Mouse (Mus musculus): ENCODE results near the gene Cavin3. TPM values are rescaled to one million over a fixed set of nuclear protein-coding genes. Genes with fewer than 3 reads are reported as not detected.

Cavin3 gene
- polyA plus RNA-seq, 1 experiment from 2014 or later: 96.7 TPM

DNA sequence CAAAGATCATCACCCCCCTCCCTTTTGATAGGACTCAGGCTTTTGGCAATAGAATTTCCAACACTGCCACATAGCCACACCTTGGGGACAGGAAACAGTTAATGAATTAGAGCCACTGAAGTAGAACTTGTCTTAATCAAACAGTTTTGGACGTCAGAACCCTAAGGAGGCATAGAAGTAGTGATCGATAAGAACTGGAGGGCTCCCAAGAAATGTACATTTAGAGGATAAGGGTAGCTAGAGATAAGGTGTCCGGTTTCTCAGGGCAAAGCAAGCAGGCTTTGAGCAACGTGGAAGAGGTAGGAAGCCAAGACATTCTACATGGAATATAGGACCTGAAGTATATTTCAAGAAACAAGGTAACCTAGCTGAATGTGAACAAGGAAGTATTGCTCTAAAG lies 40.7 kb downstream of the Cavin3 start:
- WGBS: 54% methylated on average over 4 of the region's 4 CpGs
- Histone ChIP-seq H3K36me3 (ENCODE audit: control insufficient read depth, insufficient read depth, low read length) (no peaks in the 10 kb centered on the region), H3K9me3 (ENCODE audit: control insufficient read depth, low read length) (no peaks in the 10 kb centered on the region), H3K4me1 (replicated peaks; ENCODE audit: control insufficient read depth, insufficient read depth, low read length) (no peaks in the 10 kb centered on the region), H3K9ac (ENCODE audit: low read length) (no peak overlapping the region), H3K27ac (ENCODE audit: low read depth) (no peak overlapping the region), H3K4me2 (ENCODE audit: low read length) (no peak overlapping the region), H3K27me3 (replicated peaks; ENCODE audit: control insufficient read depth, insufficient read depth, low read length) (no peaks in the 10 kb centered on the region), H3K4me3 (ENCODE audit: low read depth, low read length) (no peak overlapping the region)
- DNase-seq (ENCODE audit: low spot score) (no peak), ATAC-seq (replicated peaks; ENCODE audit: low FRiP score, low TSS enrichment, low read depth) (no peak)

DNA sequence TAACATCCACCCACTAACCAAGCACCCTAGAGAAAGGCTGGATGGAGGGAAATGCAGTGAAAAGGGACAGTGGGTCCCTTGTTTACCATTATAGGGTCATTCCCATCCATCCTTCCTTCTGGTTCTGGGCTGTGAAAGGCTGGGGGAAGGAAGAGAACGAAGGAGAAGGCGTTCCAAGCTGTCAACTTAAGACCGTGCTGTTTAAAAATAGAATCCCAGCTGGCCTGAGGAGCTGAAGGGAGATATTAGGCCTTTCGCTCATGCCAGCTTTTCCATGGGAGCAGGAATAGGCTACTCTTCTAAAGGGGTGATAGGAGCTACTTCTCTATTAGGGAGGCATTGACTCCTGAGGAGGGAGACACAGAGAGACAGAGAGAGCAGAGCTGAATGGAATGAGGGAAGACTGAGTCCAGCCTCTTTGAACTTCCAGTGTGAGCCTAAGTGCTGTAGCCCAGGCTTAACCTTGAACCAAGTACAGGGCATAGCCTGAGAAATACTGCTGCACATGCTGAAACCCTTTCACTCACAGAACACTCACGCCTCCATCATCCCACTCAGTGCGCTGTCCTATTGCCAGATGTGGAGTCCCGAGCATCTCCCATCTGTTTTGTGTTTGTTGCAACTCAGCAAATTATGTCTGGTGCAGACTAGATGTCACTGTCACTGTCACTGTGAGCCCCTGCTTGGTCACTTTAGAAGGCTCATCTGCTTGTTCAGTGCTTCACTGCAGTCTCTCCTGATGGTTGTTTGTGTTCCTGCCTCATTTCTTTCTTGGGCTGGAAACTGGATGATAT lies 43.9 kb downstream of the Cavin3 start:
- DNase-seq (ENCODE audit: low spot score) (no peak), ATAC-seq (replicated peaks; ENCODE audit: low FRiP score, low TSS enrichment, low read depth) (no peak)
- Histone ChIP-seq H3K36me3 (ENCODE audit: control insufficient read depth, insufficient read depth, low read length) (no peaks in the 10 kb centered on the region), H3K9ac (ENCODE audit: low read length) (no peak overlapping the region), H3K27ac (ENCODE audit: low read depth) (no peak overlapping the region), H3K4me2 (ENCODE audit: low read length) (no peak overlapping the region), H3K9me3 (ENCODE audit: control insufficient read depth, low read length) (no peaks in the 10 kb centered on the region), H3K4me3 (ENCODE audit: low read depth, low read length) (no peak overlapping the region), H3K27me3 (replicated peaks; ENCODE audit: control insufficient read depth, insufficient read depth, low read length) (no peaks in the 10 kb centered on the region), H3K4me1 (replicated peaks; ENCODE audit: control insufficient read depth, insufficient read depth, low read length) (no peaks in the 10 kb centered on the region)
- WGBS: 54% methylated on average over 7 of the region's 7 CpGs

DNA sequence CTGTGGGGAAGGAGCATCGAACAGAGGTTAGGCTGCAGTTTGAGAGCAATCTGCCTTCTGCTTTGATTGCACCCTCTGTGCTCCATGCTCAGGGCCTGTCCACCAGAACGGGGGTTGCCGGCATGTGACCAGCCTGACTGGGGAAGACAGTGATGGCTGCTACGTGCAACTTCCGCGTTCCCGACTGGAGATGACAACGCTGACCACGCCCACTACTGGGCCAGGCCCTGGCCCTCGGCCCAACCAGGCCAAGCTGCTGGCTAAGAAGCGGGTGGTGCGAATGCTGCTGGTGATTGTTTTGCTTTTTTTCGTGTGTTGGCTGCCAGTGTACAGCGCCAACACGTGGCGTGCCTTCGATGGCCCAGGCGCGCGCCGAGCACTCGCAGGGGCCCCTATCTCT lies 47.3 kb downstream of the Cavin3 start:
- H3K4me1 ChIP-seq (replicated peaks; ENCODE audit: control insufficient read depth, insufficient read depth, low read length): no peaks in the 10 kb centered on the region
- DNase-seq (ENCODE audit: low spot score) (no peak), ATAC-seq (replicated peaks; ENCODE audit: low FRiP score, low TSS enrichment, low read depth) (no peak)
- H3K9me3 ChIP-seq (ENCODE audit: control insufficient read depth, low read length): no peaks in the 10 kb centered on the region
- no peak overlapping the region for H3K4me2 ChIP-seq (ENCODE audit: low read length)
- no peaks in the 10 kb centered on the region for H3K27me3 ChIP-seq (replicated peaks; ENCODE audit: control insufficient read depth, insufficient read depth, low read length)
- H3K36me3 ChIP-seq (ENCODE audit: control insufficient read depth, insufficient read depth, low read length): no peaks in the 10 kb centered on the region
- WGBS: 76% methylated on average over 22 of the region's 22 CpGs
- H3K4me3 ChIP-seq (ENCODE audit: low read depth, low read length): no peak overlapping the region
- H3K27ac ChIP-seq (ENCODE audit: low read depth): no peak overlapping the region
- H3K9ac ChIP-seq (ENCODE audit: low read length): no peak overlapping the region

DNA sequence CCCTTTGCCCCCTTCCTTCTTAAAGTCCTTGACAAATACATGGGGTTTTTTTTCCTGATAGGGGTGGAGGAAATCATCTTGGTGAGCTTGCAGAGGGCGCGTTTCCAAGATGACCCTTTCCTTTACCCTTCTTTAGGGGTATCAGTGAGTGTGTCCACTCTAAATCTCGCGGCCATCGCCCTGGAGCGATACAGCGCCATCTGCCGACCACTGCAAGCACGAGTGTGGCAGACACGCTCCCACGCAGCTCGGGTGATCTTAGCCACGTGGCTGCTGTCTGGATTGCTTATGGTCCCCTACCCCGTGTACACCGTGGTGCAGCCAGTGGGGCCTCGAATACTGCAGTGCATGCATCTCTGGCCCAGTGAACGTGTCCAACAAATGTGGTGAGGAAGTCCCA lies 48.2 kb downstream of the Cavin3 start:
- no peak overlapping the region for H3K4me2 ChIP-seq (ENCODE audit: low read length)
- no peaks in the 10 kb centered on the region for H3K4me1 ChIP-seq (replicated peaks; ENCODE audit: control insufficient read depth, insufficient read depth, low read length)
- H3K9ac ChIP-seq (ENCODE audit: low read length): no peak overlapping the region
- H3K36me3 ChIP-seq (ENCODE audit: control insufficient read depth, insufficient read depth, low read length): no peaks in the 10 kb centered on the region
- ATAC-seq (replicated peaks; ENCODE audit: low FRiP score, low TSS enrichment, low read depth) (no peak), DNase-seq (ENCODE audit: low spot score) (no peak)
- H3K27ac ChIP-seq (ENCODE audit: low read depth): no peak overlapping the region
- WGBS: 78% methylated on average over 17 of the region's 17 CpGs
- H3K4me3 ChIP-seq (ENCODE audit: low read depth, low read length): no peak overlapping the region
- H3K27me3 ChIP-seq (replicated peaks; ENCODE audit: control insufficient read depth, insufficient read depth, low read length): no peaks in the 10 kb centered on the region
- H3K9me3 ChIP-seq (ENCODE audit: control insufficient read depth, low read length): no peaks in the 10 kb centered on the region

DNA sequence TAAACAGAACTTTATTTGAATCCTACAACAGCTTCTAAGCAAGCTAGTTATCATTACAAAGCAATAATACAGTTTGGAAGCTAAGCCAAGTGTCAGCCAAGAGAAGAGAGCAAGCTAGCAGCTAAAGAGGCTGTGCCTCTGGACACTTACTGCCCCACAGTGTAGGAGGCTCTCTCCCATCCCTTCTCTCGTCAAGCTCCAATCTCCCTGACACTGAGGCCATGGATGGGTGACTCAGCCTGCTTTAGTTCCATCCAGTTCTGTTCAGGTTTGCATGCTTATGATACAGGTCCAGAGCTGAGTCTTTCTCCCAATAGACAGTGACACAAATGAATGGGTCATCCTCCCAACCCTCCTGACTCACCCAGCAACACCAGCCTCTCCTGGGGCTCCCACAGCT lies 50.0 kb downstream of the Cavin3 start:
- Histone ChIP-seq H3K9ac (ENCODE audit: low read length) (no peak overlapping the region), H3K9me3 (ENCODE audit: control insufficient read depth, low read length) (no peaks in the 10 kb centered on the region), H3K4me3 (ENCODE audit: low read depth, low read length) (no peak overlapping the region), H3K27ac (ENCODE audit: low read depth) (no peak overlapping the region), H3K4me2 (ENCODE audit: low read length) (no peak overlapping the region), H3K27me3 (replicated peaks; ENCODE audit: control insufficient read depth, insufficient read depth, low read length) (no peaks in the 10 kb centered on the region), H3K36me3 (ENCODE audit: control insufficient read depth, insufficient read depth, low read length) (no peaks in the 10 kb centered on the region), H3K4me1 (replicated peaks; ENCODE audit: control insufficient read depth, insufficient read depth, low read length) (no peaks in the 10 kb centered on the region)
- DNase-seq (ENCODE audit: low spot score): no peak
- ATAC-seq (replicated peaks; ENCODE audit: low FRiP score, low TSS enrichment, low read depth): no peak
- 25% methylated on average over 1 of the region's 1 CpGs for WGBS

Other genes with a start within 250 kb of the Cavin3 start
- not detected in 2 replicates for gene Olfr688, start 194.2 kb downstream of the Cavin3 start, polyA plus RNA-seq (2014; fragmentation: Nextera tagmentation; extraction: Ambion mirVana)
- gene Olfr689, start 171.1 kb downstream of the Cavin3 start, polyA plus RNA-seq (2014; fragmentation: Nextera tagmentation; extraction: Ambion mirVana): not detected in 2 replicates
- gene Olfr690, start 148.2 kb downstream of the Cavin3 start, polyA plus RNA-seq (2014; fragmentation: Nextera tagmentation; extraction: Ambion mirVana): not detected in 2 replicates
- gene Olfr691, start 140.0 kb downstream of the Cavin3 start, polyA plus RNA-seq (2014; fragmentation: Nextera tagmentation; extraction: Ambion mirVana): not detected in 2 replicates
- not detected in 2 replicates for gene Olfr692, start 114.1 kb downstream of the Cavin3 start, polyA plus RNA-seq (2014; fragmentation: Nextera tagmentation; extraction: Ambion mirVana)
- gene Gm5901, start 107.3 kb downstream of the Cavin3 start, polyA plus RNA-seq (2014; fragmentation: Nextera tagmentation; extraction: Ambion mirVana): not detected in 2 replicates
- gene Fam160a2, start 82.2 kb downstream of the Cavin3 start, polyA plus RNA-seq (2014; fragmentation: Nextera tagmentation; extraction: Ambion mirVana): 41.7 and 45.6 TPM in 2 replicates
- gene Cnga4, start 77.7 kb downstream of the Cavin3 start, polyA plus RNA-seq (2014; fragmentation: Nextera tagmentation; extraction: Ambion mirVana): not detected in 2 replicates
- gene Cckbr, start 56.6 kb downstream of the Cavin3 start, polyA plus RNA-seq (2014; fragmentation: Nextera tagmentation; extraction: Ambion mirVana): 0.11 and 0.34 TPM in 2 replicates
- 36.1 and 37.5 TPM in 2 replicates for gene Smpd1, start 72.1 kb upstream of the Cavin3 start, polyA plus RNA-seq (2014; fragmentation: Nextera tagmentation; extraction: Ambion mirVana)
- gene Apbb1, start 99.4 kb upstream of the Cavin3 start, polyA plus RNA-seq (2014; fragmentation: Nextera tagmentation; extraction: Ambion mirVana): 45.1 and 46.3 TPM in 2 replicates
- gene Hpx, start 117.8 kb upstream of the Cavin3 start, polyA plus RNA-seq (2014; fragmentation: Nextera tagmentation; extraction: Ambion mirVana): 0.46 and 0.65 TPM in 2 replicates
- 25.0 and 27.2 TPM in 2 replicates for gene Trim3, start 151.3 kb upstream of the Cavin3 start, polyA plus RNA-seq (2014; fragmentation: Nextera tagmentation; extraction: Ambion mirVana)
- 213 and 215 TPM in 2 replicates for gene Timm10b, start 157.8 kb upstream of the Cavin3 start, polyA plus RNA-seq (2014; fragmentation: Nextera tagmentation; extraction: Ambion mirVana)
- gene Arfip2, start 158.1 kb upstream of the Cavin3 start, polyA plus RNA-seq (2014; fragmentation: Nextera tagmentation; extraction: Ambion mirVana): 88.4 and 89.7 TPM in 2 replicates
- gene Gm45799, start 158.3 kb upstream of the Cavin3 start, polyA plus RNA-seq (2014; fragmentation: Nextera tagmentation; extraction: Ambion mirVana): 35.5 and 48.9 TPM in 2 replicates
- gene Dnhd1, start 168.5 kb upstream of the Cavin3 start, polyA plus RNA-seq (2014; fragmentation: Nextera tagmentation; extraction: Ambion mirVana): 1.8 and 2.0 TPM in 2 replicates

Measured in intestine, embryonic 14.5 days (tissue).